Mouse (Mus musculus) bone marrow, adult 2 months (tissue): Measurements from ENCODE around the gene Mapk10.

Experiments
- CTCF ChIP-seq: fragments of 200-500 bp; IDR thresholded peaks from 2 replicates; pipeline ENCODE4 v1.5.1; 2011; ENCODE audit warnings: low read length, control low read depth; ENCODE audit not compliant: control insufficient read depth, insufficient read depth
- POLR2A ChIP-seq: fragments of 200-500 bp; IDR thresholded peaks from 2 replicates; pipeline ENCODE4 v1.6.1; 2011; ENCODE audit warnings: low read depth, mild to moderate bottlenecking, control low read depth, low read length, borderline replicate concordance; ENCODE audit not compliant: control insufficient read depth

DNA sequence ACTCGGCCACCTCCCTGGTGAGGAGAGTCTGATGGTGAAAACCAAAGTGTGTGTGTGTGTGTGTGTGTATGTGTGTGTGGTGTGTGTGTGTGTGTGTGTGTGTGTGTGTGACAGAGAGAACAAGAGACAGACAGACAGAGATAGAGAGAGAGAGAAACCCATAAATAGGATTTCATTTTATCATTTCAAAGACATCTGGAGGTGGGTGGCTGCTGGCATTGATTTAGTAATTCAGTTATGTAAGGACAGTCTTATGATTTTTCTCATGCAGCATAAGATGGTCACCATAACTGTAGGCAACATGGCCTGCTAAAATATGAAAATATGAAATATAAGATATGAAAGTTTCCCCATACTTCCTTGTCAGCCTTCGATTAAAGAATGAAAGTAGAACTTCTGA lies 117.0 kb downstream of the Mapk10 start:
- TF ChIP-seq POLR2A (no peak), CTCF (no peak)
